Mouse (Mus musculus) lung, adult 18-20 months (tissue): ENCODE measurements at regions not wholly inside any gene's neighbourhood (a gene's known extent, or its start where the extent isn't known, plus 50 kb on each side); places are given as distances from the start of the nearest gene placed in this dataset.

ENCODE experiments used
- DNase-seq, 2 experiments: peaks; one replicate each; pipeline ENCODE4 v3.0.0; 2022; ENCODE audit warnings: mixed read lengths in 2 of 2

GRCm38 (mm10) chr7:59711741-59712140, 293.1 kb downstream of the Snurf start:
- DNase-seq: peak in 1 of 2 experiments; percentile 18
